ENCODE assay signal across 8 mouse cellular contexts in the genomic region with DNA sequence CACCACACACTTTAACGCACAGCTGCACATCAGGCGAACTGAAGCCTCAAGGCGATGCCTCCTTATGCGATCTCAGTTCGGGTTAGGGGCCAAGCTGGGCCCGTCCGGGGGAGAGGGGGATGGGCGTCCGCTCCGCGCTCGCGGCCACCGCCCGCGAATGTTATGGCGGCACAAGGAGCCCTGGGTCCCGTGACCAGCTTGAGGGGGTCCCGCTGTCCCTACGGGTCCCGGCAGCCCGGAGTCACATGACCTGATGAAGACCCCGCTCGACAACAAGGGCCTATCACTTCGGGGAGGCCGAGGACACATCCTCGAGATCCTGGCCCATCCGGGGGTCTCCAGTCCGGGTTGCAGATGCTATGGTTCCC. TPM values are rescaled to one million over a fixed set of nuclear protein-coding genes. Genes with fewer than 3 reads are reported as not detected.
DNase-seq lines count a peak whose midpoint lies in the region; ATAC-seq and TF ChIP-seq lines count a peak whose summit lies in the region.

No protein-coding gene starts in this region.

- no peak for TF ChIP-seq CTCF in thymus, adult 2 months (IDR thresholded peaks at IDR 0.05; ENCODE audit: borderline replicate concordance, control insufficient read depth, extremely low read depth, insufficient read depth, low read length, poor library complexity)
- TF ChIP-seq CTCF in liver, adult 2 months (IDR thresholded peaks at IDR 0.05; ENCODE audit: low read depth, low read length), result no peak

- peak overlapping the region; percentile 91 for H3K9ac ChIP-seq in heart, embryonic 16.5 days (ENCODE audit: low read length)
- peak overlapping the region; percentile 96 for H3K9ac ChIP-seq in liver, adult 2 months (ENCODE audit: low read depth, low read length)

- no peaks in the 10 kb centered on the region for H3K27me3 ChIP-seq in erythroblast, embryonic 14.5 days (ENCODE audit: control insufficient read depth)
- no peaks in the 10 kb centered on the region for H3K27me3 ChIP-seq in thymus, adult 2 months (ENCODE audit: control insufficient read depth, insufficient read depth, low read length)
- no peaks in the 10 kb centered on the region for H3K27me3 ChIP-seq in heart, embryonic 16.5 days (ENCODE audit: control insufficient read depth, insufficient read depth, low read length)
- no peaks in the 10 kb centered on the region for H3K27me3 ChIP-seq in liver, adult 2 months (ENCODE audit: control insufficient read depth, insufficient read depth, low read length)
- H3K27me3 ChIP-seq in myocyte (ENCODE audit: control insufficient read depth, insufficient read depth, insufficient read length), result no peaks in the 10 kb centered on the region

- WGBS in thymus, adult 2 months, result 2% methylated on average over 29 of the region's 29 CpGs
- under 1% methylated on average over 25 of the region's 29 CpGs for WGBS in heart, embryonic 16.5 days
- under 1% methylated on average over 29 of the region's 29 CpGs for WGBS in liver, adult 2 months

- ATAC-seq in erythroblast, adult 5-6 weeks (replicated peaks; ENCODE audit: low FRiP score, poor library complexity, severe bottlenecking), result no peak
- peak; percentile 68 for ATAC-seq in heart, embryonic 16.5 days (replicated peaks; ENCODE audit: extremely low read depth, insufficient read depth, low FRiP score)
- ATAC-seq in monocyte, adult 5-6 weeks (replicated peaks; ENCODE audit: insufficient number of reproducible peaks, low FRiP score, low TSS enrichment, poor library complexity, severe bottlenecking), result no peak; the same call in 1 of the 2 replicates

- peaks cover 5% of the 10 kb centered on the region for H3K36me3 ChIP-seq in erythroblast, embryonic 14.5 days (ENCODE audit: control insufficient read depth)
- peaks cover 20% of the 10 kb centered on the region for H3K36me3 ChIP-seq in thymus, adult 2 months (ENCODE audit: control insufficient read depth, insufficient read depth, low read length)
- peaks cover 27% of the 10 kb centered on the region for H3K36me3 ChIP-seq in heart, embryonic 16.5 days (ENCODE audit: control insufficient read depth, insufficient read depth)
- peaks cover 37% of the 10 kb centered on the region for H3K36me3 ChIP-seq in liver, adult 2 months (ENCODE audit: control insufficient read depth, insufficient read depth, low read length)
- peaks cover 21% of the 10 kb centered on the region for H3K36me3 ChIP-seq in myocyte (ENCODE audit: control insufficient read depth, insufficient read depth)

- peaks cover 9% of the 10 kb centered on the region; the same call in 1 of the 2 replicates for H3K79me2 ChIP-seq in liver, adult 2 months (ENCODE audit: control insufficient read depth, insufficient read depth, low read length)
- H3K79me2 ChIP-seq in myocyte (ENCODE audit: control insufficient read depth, insufficient read depth), result peaks cover 34% of the 10 kb centered on the region

- H3K27ac ChIP-seq in thymus, adult 2 months (ENCODE audit: control insufficient read depth, insufficient read depth, low read length), result no peak overlapping the region
- peak overlapping the region; percentile 85 for H3K27ac ChIP-seq in heart, embryonic 16.5 days (ENCODE audit: low read length)
- peak overlapping the region; percentile 83 for H3K27ac ChIP-seq in liver, adult 2 months (replicated peaks; ENCODE audit: insufficient read depth, low read depth, low read length)

- H3ac ChIP-seq in myocyte (ENCODE audit: control insufficient read depth, insufficient read length), result peak overlapping the region; percentile 33

- peak overlapping the region; percentile 93 for H3K4me2 ChIP-seq in heart, embryonic 16.5 days (ENCODE audit: low read depth, low read length)
- peak overlapping the region; percentile 83 for H3K4me2 ChIP-seq in myocyte (ENCODE audit: low read depth)

- peak overlapping the region; percentile 69 for H3K4me3 ChIP-seq in erythroblast, embryonic 14.5 days (replicated peaks)
- peak overlapping the region; percentile 84 for H3K4me3 ChIP-seq in thymus, adult 2 months (ENCODE audit: control insufficient read depth, insufficient read depth, low read length)
- peak overlapping the region; percentile 95 for H3K4me3 ChIP-seq in heart, embryonic 16.5 days (ENCODE audit: low read length)
- H3K4me3 ChIP-seq in liver, adult 2 months (ENCODE audit: insufficient read depth, low read depth, low read length), result peak overlapping the region; percentile 94
- peak overlapping the region; percentile 98 for H3K4me3 ChIP-seq in myocyte

- peaks cover 19% of the 10 kb centered on the region for H3K4me1 ChIP-seq in erythroblast, embryonic 14.5 days (ENCODE audit: control insufficient read depth)
- peaks cover 8% of the 10 kb centered on the region; the same call in 1 of the 2 replicates for H3K4me1 ChIP-seq in thymus, adult 2 months (replicated peaks; ENCODE audit: control insufficient read depth, insufficient read depth, low read length)
- peaks cover 14% of the 10 kb centered on the region for H3K4me1 ChIP-seq in heart, embryonic 16.5 days (ENCODE audit: control insufficient read depth, insufficient read depth, low read length)
- peaks cover 24% of the 10 kb centered on the region for H3K4me1 ChIP-seq in liver, adult 2 months (ENCODE audit: control insufficient read depth, insufficient read depth, low read length)

- H3K9me3 ChIP-seq in erythroblast, embryonic 14.5 days (ENCODE audit: control insufficient read depth, low read length), result no peaks in the 10 kb centered on the region
- no peaks in the 10 kb centered on the region for H3K9me3 ChIP-seq in heart, embryonic 16.5 days (replicated peaks; ENCODE audit: control insufficient read depth, low read length)

- DNase-seq in thymus, adult 2 months, result peak; percentile 57
- DNase-seq in thymus, postnatal 0 days (ENCODE audit: low spot score), result no peak
- DNase-seq in liver, adult 2 months (ENCODE audit: extremely low read depth, low read depth, low spot score), result no peak

- TF ChIP-seq POLR2A in thymus, adult 2 months (IDR thresholded peaks at IDR 0.05; ENCODE audit: control insufficient read depth, extremely low read depth, insufficient read depth, low read length, poor library complexity), result no peak
- TF ChIP-seq POLR2A in liver, adult 2 months (IDR thresholded peaks at IDR 0.05; ENCODE audit: extremely low read depth, insufficient read depth, low read length), result no peak
- TF ChIP-seq POLR2A in myocyte (IDR thresholded peaks at IDR 0.05; ENCODE audit: insufficient read length, low read depth), result no peak

TF ChIP-seq in myocyte, 11 proteins besides CTCF, POLR2A, EP300 and RAD21:
- TF ChIP-seq TCF12 (IDR thresholded peaks at IDR 0.05; ENCODE audit: insufficient read depth, poor library complexity, severe bottlenecking), result no peak
- peak; percentile 44 for TF ChIP-seq POLR2AphosphoS2 (IDR thresholded peaks at IDR 0.05; ENCODE audit: insufficient read length, low read depth)
TF ChIP-seq in myocyte: peak in this region for 1.

RNA-seq across cellular contexts. Expression of a gene that starts 0.9 kb away (rescaled TPM):
- polyA plus RNA-seq in erythroblast, embryonic 14.5 days (2012), result 0.29 TPM in 1 of 2 replicates, not detected in the other
- total RNA-seq in erythroblast, adult 5-6 weeks (2015; ENCODE audit: low replicate concordance), result 12.5 and 19.9 TPM in 2 replicates
- total RNA-seq in erythroblast, adult 5-6 weeks (2017; ENCODE audit: low replicate concordance), result 4.5 and 17.6 TPM in 2 replicates
- polyA plus RNA-seq in thymus, adult 2 months (2012; rRNA removed), result 292 and 586 TPM in 2 replicates
- polyA plus RNA-seq in thymus, postnatal 0 days (2015; fragmentation: Nextera tagmentation; extraction: Ambion mirVana), result 2,169 and 2,296 TPM in 2 replicates
- 325 and 477 TPM in 2 replicates for polyA plus RNA-seq in heart, embryonic 16.5 days (2015; fragmentation: Nextera tagmentation; extraction: Ambion mirVana)
- total RNA-seq in liver, adult 2 months (2014; rRNA removed), result 624 and 654 TPM in 2 replicates
- 252 and 300 TPM in 2 replicates for polyA plus RNA-seq in liver, adult 2 months (2012; rRNA removed)
- 778 TPM for polyA plus RNA-seq in myocyte (2012; fragmentation: generic; extraction: Trizol)
- 28.5 to 79.3 TPM (median 45.6 TPM) in 3 replicates for total RNA-seq in monocyte, adult 5-6 weeks (2017)

RNA-seq across cellular contexts. Expression of a gene that starts 57.3 kb away (rescaled TPM):
- 0.14 and 0.38 TPM in 2 replicates for polyA plus RNA-seq in erythroblast, embryonic 14.5 days (2012)
- total RNA-seq in erythroblast, adult 5-6 weeks (2015; ENCODE audit: low replicate concordance), result 3.1 and 6.5 TPM in 2 replicates
- 11.8 and 13.0 TPM in 2 replicates for total RNA-seq in erythroblast, adult 5-6 weeks (2017; ENCODE audit: low replicate concordance)
- 5.1 and 5.5 TPM in 2 replicates for polyA plus RNA-seq in thymus, adult 2 months (2012; rRNA removed)
- 29.6 and 34.2 TPM in 2 replicates for polyA plus RNA-seq in thymus, postnatal 0 days (2015; fragmentation: Nextera tagmentation; extraction: Ambion mirVana)
- 63.2 and 70.4 TPM in 2 replicates for polyA plus RNA-seq in heart, embryonic 16.5 days (2015; fragmentation: Nextera tagmentation; extraction: Ambion mirVana)
- 83.4 and 84.2 TPM in 2 replicates for total RNA-seq in liver, adult 2 months (2014; rRNA removed)
- polyA plus RNA-seq in liver, adult 2 months (2012; rRNA removed), result 20.8 and 21.1 TPM in 2 replicates
- 12.1 TPM for polyA plus RNA-seq in myocyte (2012; fragmentation: generic; extraction: Trizol)
- total RNA-seq in monocyte, adult 5-6 weeks (2017), result 67.2 to 79.5 TPM (median 78.6 TPM) in 3 replicates

Comparison
In these comparisons a context has a peak if more than half of its experiments do, and no peak if none do; other contexts are left out.
1. RNA of a gene that starts 0.9 kb away (polyA plus RNA-seq): 2,169 to 2,296 TPM in thymus, postnatal 0 days, 778 TPM in myocyte (single experiment), 292 to 586 TPM in thymus, adult 2 months, 325 to 477 TPM in heart, embryonic 16.5 days and 252 to 300 TPM in liver, adult 2 months; 0.29 TPM in erythroblast, embryonic 14.5 days; every median in the first group is over 100 times any median in the second.
2. Peak in every context shown above with its lines, with median percentiles within 50 percentile points of each other: H3K4me3 ChIP-seq.